Mouse (Mus musculus) MEL (cell line): ENCODE results near the gene Gipr. TPM values are rescaled to one million over a fixed set of nuclear protein-coding genes. Genes with fewer than 3 reads are reported as not detected.

Experiments
- DNase-seq: peaks from one replicate; pipeline ENCODE4 v3.0.0; 2011; ENCODE audit warnings: low read depth, low spot score
- H3K27ac ChIP-seq: 2 replicates; pipeline ENCODE4 v1.5.1; 2012; ENCODE audit warnings: low read depth, mild to moderate bottlenecking, control low read depth, low read length, moderate library complexity; ENCODE audit not compliant: control insufficient read depth
- H3K27me3 ChIP-seq, 2 experiments: fragments of 150-350 bp in 1 of 2; sonication (generic) in 1 of 2; 2 replicates each; pipeline ENCODE4 v1.6.1; 2012; ENCODE audit warnings: low read length in 2 of 2, mild to moderate bottlenecking in 2 of 2, improper control_type of control experiment in 1 of 2, moderate library complexity in 1 of 2; ENCODE audit not compliant: insufficient read depth in 2 of 2, control insufficient read depth in 1 of 2
- H3K36me3 ChIP-seq, 2 experiments: 2 replicates each; pipeline ENCODE4 v1.6.1; 2012 to 2014; ENCODE audit warnings: low read length in 2 of 2, improper control_type of control experiment in 1 of 2, inconsistent platforms in 1 of 2, mild to moderate bottlenecking in 1 of 2; ENCODE audit not compliant: insufficient read depth in 2 of 2, control insufficient read depth in 1 of 2
- H3K4me1 ChIP-seq, 2 experiments: fragments of 150-350 bp in 1 of 2; sonication (generic) in 1 of 2; 2 replicates each; pipeline ENCODE4 v1.6.1; 2012; ENCODE audit warnings: low read length in 2 of 2, improper control_type of control experiment in 1 of 2, mild to moderate bottlenecking in 1 of 2; ENCODE audit not compliant: insufficient read depth in 2 of 2, control insufficient read depth in 1 of 2
- H3K4me3 ChIP-seq, 2 experiments: fragments of 150-350 bp in 1 of 2; sonication (generic) in 1 of 2; 2 replicates each; pipeline ENCODE4 v1.5.1; 2012; ENCODE audit warnings: low read depth in 2 of 2, low read length in 2 of 2, mild to moderate bottlenecking in 2 of 2, moderate library complexity in 2 of 2, control low read depth in 1 of 2, improper control_type of control experiment in 1 of 2; ENCODE audit not compliant: control insufficient read depth in 1 of 2, insufficient read depth in 1 of 2
- H3K79me2 ChIP-seq: 2 replicates; pipeline ENCODE4 v1.6.1; 2012; ENCODE audit warnings: mild to moderate bottlenecking, low read length, moderate library complexity; ENCODE audit not compliant: control insufficient read depth, poor library complexity, insufficient read depth
- H3K9ac ChIP-seq: 2 replicates; pipeline ENCODE4 v1.6.1; 2012; ENCODE audit warnings: low read depth, mild to moderate bottlenecking, control low read depth, low read length, moderate library complexity; ENCODE audit not compliant: control insufficient read depth, poor library complexity, severe bottlenecking
- H3K9me3 ChIP-seq: fragments of 150-350 bp; sonication (generic); replicated peaks from 2 replicates; pipeline ENCODE4 v1.6.1; 2012; ENCODE audit warnings: mild to moderate bottlenecking, low read length, improper control_type of control experiment, moderate library complexity; ENCODE audit not compliant: insufficient read depth
- CHD1 ChIP-seq: IDR thresholded peaks from 2 replicates; pipeline ENCODE4 v1.6.1; 2012; ENCODE audit warnings: low read depth, mild to moderate bottlenecking, inconsistent platforms, low read length, improper control_type of control experiment
- CHD2 ChIP-seq: IDR thresholded peaks from 2 replicates; pipeline ENCODE4 v1.6.1; 2011; ENCODE audit warnings: low read length, improper control_type of control experiment
- CTCF ChIP-seq, 3 experiments: IDR thresholded peaks in 2 of 3; conservative IDR thresholded peaks in 1 of 3; 2 replicates each; pipeline ENCODE4 v1.5.1; 2011 to 2012; ENCODE audit warnings: low read length in 3 of 3, low read depth in 2 of 3, mild to moderate bottlenecking in 2 of 3, improper control_type of control experiment in 1 of 3, inconsistent platforms in 1 of 3, mixed read lengths in 1 of 3, moderate library complexity in 1 of 3; ENCODE audit not compliant: control insufficient read depth in 1 of 3, insufficient read depth in 1 of 3, poor library complexity in 1 of 3, severe bottlenecking in 1 of 3
- ELF1 ChIP-seq: IDR thresholded peaks from 2 replicates; pipeline ENCODE4 v1.6.1; 2014; ENCODE audit warnings: low read depth, mild to moderate bottlenecking, inconsistent platforms, low read length, improper control_type of control experiment, moderate library complexity
- ETS1 ChIP-seq: IDR thresholded peaks from 2 replicates; pipeline ENCODE4 v1.6.1; 2012; ENCODE audit warnings: low read depth, mild to moderate bottlenecking, inconsistent platforms, low read length, improper control_type of control experiment, moderate library complexity
- HCFC1 ChIP-seq: IDR thresholded peaks from 2 replicates; pipeline ENCODE4 v1.6.1; 2012; ENCODE audit warnings: low read depth, mild to moderate bottlenecking, inconsistent platforms, low read length, improper control_type of control experiment, moderate library complexity
- JUND ChIP-seq: IDR thresholded peaks from 2 replicates; pipeline ENCODE4 v1.6.1; 2011; ENCODE audit warnings: low read depth, mild to moderate bottlenecking, improper control_type of control experiment, low read length
- MAFK ChIP-seq: IDR thresholded peaks from 2 replicates; pipeline ENCODE4 v1.6.1; 2011; ENCODE audit warnings: low read depth, mild to moderate bottlenecking, low read length, improper control_type of control experiment, borderline replicate concordance
- MAZ ChIP-seq: IDR thresholded peaks from 2 replicates; pipeline ENCODE4 v1.6.1; 2012; ENCODE audit warnings: low read depth, mild to moderate bottlenecking, inconsistent platforms, low read length, improper control_type of control experiment
- MXI1 ChIP-seq: IDR thresholded peaks from 2 replicates; pipeline ENCODE4 v1.6.1; 2011; ENCODE audit warnings: mild to moderate bottlenecking, low read depth, low read length, improper control_type of control experiment
- MYB ChIP-seq: IDR thresholded peaks from 2 replicates; pipeline ENCODE4 v1.6.1; 2011; ENCODE audit warnings: mild to moderate bottlenecking, low read depth, low read length, improper control_type of control experiment
- NELFE ChIP-seq: IDR thresholded peaks from 2 replicates; pipeline ENCODE4 v1.6.1; 2011; ENCODE audit warnings: low read depth, low read length, improper control_type of control experiment
- POLR2AphosphoS2 ChIP-seq: IDR thresholded peaks from 2 replicates; pipeline ENCODE4 v1.6.1; 2011; ENCODE audit warnings: low read length, improper control_type of control experiment
- TBP ChIP-seq: IDR thresholded peaks from 2 replicates; pipeline ENCODE4 v1.8.0; 2011; ENCODE audit warnings: low read depth, low read length, improper control_type of control experiment
- USF1 ChIP-seq: IDR thresholded peaks from 2 replicates; pipeline ENCODE4 v1.6.1; 2014; ENCODE audit warnings: low read depth, mild to moderate bottlenecking, inconsistent platforms, low read length, improper control_type of control experiment, moderate library complexity
- ZNF384 ChIP-seq: IDR thresholded peaks from 2 replicates; pipeline ENCODE4 v1.6.1; 2012; ENCODE audit warnings: low read depth, mild to moderate bottlenecking, inconsistent platforms, low read length, improper control_type of control experiment
- polyA plus RNA-seq, 2 experiments: library from polyadenylated mRNA; stranded (reverse) in 1 of 2; unstranded in 1 of 2; fragments of >175 nt in 1 of 2; fragments of >200 nt in 1 of 2; gene quantifications; 2 replicates each; pipeline versions ENCODE4 v1.2.1 to v1.2.4; 2012; ENCODE audit warnings: low replicate concordance in 2 of 2, low read depth in 1 of 2; ENCODE audit not compliant: insufficient read length in 2 of 2, insufficient read depth in 1 of 2, missing spikeins in 1 of 2
- total RNA-seq: library from RNA; depleted of rRNA; stranded (reverse); fragments of 300-350 nt; gene quantifications from 2 replicates; pipeline ENCODE4 v1.2.3, GENCODE M21; 2012

The Gipr gene
- total and polyA plus RNA-seq, 3 experiments = 0.65 to 2.1 TPM; not detected in 1

DNA sequence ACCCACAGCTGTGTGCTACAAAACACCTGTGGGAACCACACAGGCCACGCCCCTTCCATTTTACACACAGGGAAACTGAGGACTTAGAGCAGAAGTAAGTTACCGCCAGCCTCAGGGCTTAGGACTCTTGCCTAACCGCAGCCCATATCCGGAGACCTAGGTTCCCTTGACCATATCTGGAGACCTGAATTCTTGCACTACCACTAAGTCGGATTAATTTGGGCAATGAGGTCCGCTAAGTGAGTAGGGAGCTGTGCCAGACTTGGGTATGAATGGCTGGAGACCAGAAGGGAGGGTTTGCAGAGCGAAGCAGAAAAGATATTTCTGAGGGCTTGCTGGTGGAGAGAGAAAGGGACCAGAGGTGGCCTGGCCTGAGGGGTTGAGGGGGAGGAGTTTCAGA, 48.4 kb upstream of the Gipr start:
- Histone ChIP-seq H3K27ac (no peak overlapping the region), H3K27me3 (no peaks in the 10 kb centered on the region), H3K9me3 (no peaks in the 10 kb centered on the region), H3K4me1 (peaks cover 4 to 32% of the 10 kb centered on the region in 2 experiments), H3K9ac (no peak overlapping the region), H3K36me3 (peaks cover 0 to 17% of the 10 kb centered on the region in 2 experiments; a peak in 2 of 4 replicates), H3K79me2 (no peaks in the 10 kb centered on the region), H3K4me3 (no peak overlapping the region)
- TF ChIP-seq MAFK = no peak
- TF ChIP-seq CTCF (IDR thresholded peaks at IDR 0.05 in 2 of 3, conservative IDR thresholded peaks at IDR 0.05 in 1 of 3; ENCODE audit: control insufficient read depth in 1 of 3, insufficient read depth in 1 of 3, low read depth in 2 of 3, low read length in 3 of 3, poor library complexity in 1 of 3, severe bottlenecking in 1 of 3) = no peak
- DNase-seq = no peak

GRCm38 (mm10) chr7:19213385-19213784, 47.5 kb upstream of the Gipr start:
- Histone ChIP-seq H3K9me3 (no peaks in the 10 kb centered on the region), H3K4me1 (peaks cover 4 to 27% of the 10 kb centered on the region in 2 experiments), H3K27ac (no peak overlapping the region), H3K4me3 (no peak overlapping the region), H3K79me2 (no peaks in the 10 kb centered on the region), H3K36me3 (peaks cover 0 to 16% of the 10 kb centered on the region in 2 experiments; a peak in 2 of 4 replicates), H3K9ac (no peak overlapping the region), H3K27me3 (no peaks in the 10 kb centered on the region)
- no peak for DNase-seq
- no peak for TF ChIP-seq ELF1
- no peak for TF ChIP-seq TBP
- TF ChIP-seq NELFE = no peak
- no peak for TF ChIP-seq ZNF384
- no peak for TF ChIP-seq USF1
- TF ChIP-seq MXI1 = no peak
- TF ChIP-seq HCFC1 = no peak
- TF ChIP-seq MAZ = no peak
- TF ChIP-seq CHD2 = no peak
- TF ChIP-seq POLR2AphosphoS2 = no peak
- no peak for TF ChIP-seq ETS1
- no peak for TF ChIP-seq MYB
- TF ChIP-seq JUND = no peak
- TF ChIP-seq CHD1 = no peak
- TF ChIP-seq MAFK = no peak
